Mouse (Mus musculus): Measurements from ENCODE around the gene Uba5. TPM values are rescaled to one million over a fixed set of nuclear protein-coding genes. Genes with fewer than 3 reads are reported as not detected.

The Uba5 gene
- total and polyA plus RNA-seq, 2 experiments, result 12.8 to 36.9 TPM

DNA sequence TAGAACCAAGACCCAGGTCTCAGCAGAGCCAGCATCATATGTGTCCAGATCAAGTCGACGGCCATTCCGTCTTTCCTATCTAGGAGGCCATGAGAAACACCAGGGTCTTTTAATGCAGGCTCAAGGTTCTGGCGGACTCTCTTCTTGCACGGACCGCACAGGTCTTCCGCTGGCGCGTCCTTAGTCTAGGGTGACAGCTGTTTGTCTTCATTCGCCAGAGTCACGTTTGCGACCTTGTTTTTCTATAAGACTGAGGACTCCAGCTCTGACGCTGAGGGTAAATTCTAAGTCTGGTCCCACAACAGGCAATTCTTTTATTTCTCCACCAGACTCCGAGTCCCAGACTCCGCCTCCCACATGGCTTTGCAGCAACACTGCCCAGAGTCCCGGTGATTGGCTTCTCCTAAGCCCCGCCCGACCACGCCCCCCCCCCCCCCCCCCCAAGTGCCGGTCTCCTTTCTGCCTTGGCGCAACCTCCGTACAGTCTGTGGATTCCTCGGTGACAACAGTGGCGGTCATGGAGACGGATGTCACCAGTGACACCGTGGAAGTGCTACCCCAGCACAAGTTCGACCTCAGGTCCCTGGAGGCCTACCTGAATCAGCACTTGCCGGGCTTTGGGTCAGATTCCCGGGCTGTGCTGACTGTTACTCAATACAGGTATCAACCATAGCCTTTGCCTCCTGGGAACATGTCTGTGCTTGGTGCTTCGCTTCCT, 469 bp upstream of the Uba5 start, which contains the start of gene Acad11:
Gene Acad11, plus strand, starts transcription at position 134 of the 718 bp plus-strand sequence.
- Histone ChIP-seq H3K4me3 (ENCODE audit: insufficient read depth, low read depth, low read length) (peak within 1 kb of the TSS; percentile 97), H3K9ac (ENCODE audit: low read depth, low read length) (peak within 1 kb of the TSS; percentile 98), H3K36me3 (ENCODE audit: control insufficient read depth, insufficient read depth, low read length) (peaks cover 9% of the 10 kb centered on the region), H3K27me3 (ENCODE audit: control insufficient read depth, insufficient read depth, low read length) (no peaks in the 10 kb centered on the region), H3K27ac (replicated peaks; ENCODE audit: insufficient read depth, low read depth, low read length) (peak within 1 kb of the TSS; percentile 82), H3K4me1 (ENCODE audit: control insufficient read depth, insufficient read depth, low read length) (peaks cover 11% of the 10 kb centered on the region; the same call in 1 of the 2 replicates), H3K79me2 (ENCODE audit: control insufficient read depth, insufficient read depth, low read length) (peaks cover 22% of the 10 kb centered on the region)
- peak; percentile 93 for DNase-seq (ENCODE audit: extremely low read depth, low read depth, low spot score)
- WGBS, result under 1% methylated on average over 30 of the region's 30 CpGs
- TF ChIP-seq POLR2A (IDR thresholded peaks at IDR 0.05; ENCODE audit: extremely low read depth, insufficient read depth, low read length) (peak; percentile 89), CTCF (IDR thresholded peaks at IDR 0.05; ENCODE audit: low read depth, low read length) (no peak)

DNA sequence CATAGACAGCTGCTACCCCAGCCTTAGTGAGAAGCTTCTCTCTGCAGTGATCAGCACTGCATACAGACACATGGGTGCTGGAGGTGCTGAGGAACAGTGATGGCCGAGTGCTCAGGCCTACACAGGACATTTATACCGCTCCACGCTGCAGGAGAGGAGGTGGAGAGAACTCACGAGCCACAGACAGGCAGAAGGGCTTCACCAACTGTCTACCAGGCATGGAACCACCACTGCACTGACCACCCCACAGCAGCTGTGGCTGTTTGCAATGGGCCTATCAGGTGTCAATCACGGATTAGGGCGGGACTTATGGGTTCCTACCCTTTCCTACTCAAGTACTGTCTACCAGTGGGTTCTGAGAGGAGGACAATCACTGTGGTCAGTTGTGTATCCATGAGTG, 11.9 kb downstream of the Uba5 start:
- Histone ChIP-seq H3K27ac (replicated peaks; ENCODE audit: insufficient read depth, low read depth, low read length) (no peak overlapping the region), H3K9ac (ENCODE audit: low read depth, low read length) (no peak overlapping the region), H3K27me3 (ENCODE audit: control insufficient read depth, insufficient read depth, low read length) (no peaks in the 10 kb centered on the region), H3K4me3 (ENCODE audit: insufficient read depth, low read depth, low read length) (no peak overlapping the region), H3K79me2 (ENCODE audit: control insufficient read depth, insufficient read depth, low read length) (peaks cover 1% of the 10 kb centered on the region; the same call in 1 of the 2 replicates), H3K4me1 (ENCODE audit: control insufficient read depth, insufficient read depth, low read length) (no peaks in the 10 kb centered on the region), H3K36me3 (ENCODE audit: control insufficient read depth, insufficient read depth, low read length) (peaks cover 67% of the 10 kb centered on the region)
- 95% methylated on average over 6 of the region's 6 CpGs for WGBS
- no peak for DNase-seq (ENCODE audit: extremely low read depth, low read depth, low spot score)
- TF ChIP-seq POLR2A (IDR thresholded peaks at IDR 0.05; ENCODE audit: extremely low read depth, insufficient read depth, low read length) (no peak), CTCF (IDR thresholded peaks at IDR 0.05; ENCODE audit: low read depth, low read length) (no peak)

DNA sequence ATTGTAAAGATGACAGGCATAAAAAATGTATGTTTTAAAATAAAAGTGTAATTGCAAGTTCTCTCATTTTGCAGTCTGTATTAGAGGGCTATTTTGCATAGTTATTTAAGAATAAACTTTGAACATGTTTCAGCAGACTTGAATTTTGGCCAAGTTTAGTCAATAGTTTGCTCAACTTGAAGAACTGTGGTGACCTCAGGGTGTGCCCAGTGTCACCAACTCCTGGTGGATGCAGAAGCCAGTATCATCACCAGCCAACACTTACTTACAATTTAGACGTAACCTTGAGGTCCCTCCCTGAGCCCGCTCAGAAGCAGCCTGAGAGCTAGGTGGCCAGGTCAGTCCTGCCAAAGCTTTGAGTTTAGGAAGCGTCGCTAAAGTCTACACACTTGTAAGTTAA, 19.3 kb downstream of the Uba5 start:
- DNase-seq (ENCODE audit: extremely low read depth, low read depth, low spot score), result peak; percentile 97
- Histone ChIP-seq H3K4me3 (ENCODE audit: insufficient read depth, low read depth, low read length) (no peak overlapping the region), H3K27me3 (ENCODE audit: control insufficient read depth, insufficient read depth, low read length) (no peaks in the 10 kb centered on the region), H3K4me1 (ENCODE audit: control insufficient read depth, insufficient read depth, low read length) (peaks cover 5% of the 10 kb centered on the region; the same call in 1 of the 2 replicates), H3K9ac (ENCODE audit: low read depth, low read length) (no peak overlapping the region), H3K36me3 (ENCODE audit: control insufficient read depth, insufficient read depth, low read length) (peaks cover 27% of the 10 kb centered on the region), H3K79me2 (ENCODE audit: control insufficient read depth, insufficient read depth, low read length) (no peaks in the 10 kb centered on the region), H3K27ac (replicated peaks; ENCODE audit: insufficient read depth, low read depth, low read length) (no peak overlapping the region)
- no peak for TF ChIP-seq POLR2A (IDR thresholded peaks at IDR 0.05; ENCODE audit: extremely low read depth, insufficient read depth, low read length)
- TF ChIP-seq CTCF (IDR thresholded peaks at IDR 0.05; ENCODE audit: low read depth, low read length), result no peak
- WGBS, result 28% methylated on average over 4 of the region's 4 CpGs

DNA sequence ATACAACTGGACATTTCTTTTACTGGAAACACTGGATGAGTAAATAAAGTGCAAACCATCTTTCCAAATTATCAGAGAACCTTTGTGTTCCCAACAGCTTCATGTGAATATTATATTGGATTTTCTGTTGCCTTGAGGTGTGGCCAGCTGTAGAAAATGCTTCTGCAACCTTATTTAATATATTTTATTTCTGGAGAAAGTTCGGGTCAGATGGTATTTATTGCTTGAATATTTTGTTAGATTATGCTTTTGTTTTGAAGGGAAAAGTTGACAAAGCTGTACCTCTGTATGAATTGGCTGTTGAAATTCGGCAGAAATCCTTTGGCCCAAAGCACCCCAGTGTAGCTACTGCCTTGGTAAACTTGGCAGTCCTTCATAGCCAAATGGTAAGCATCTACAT, 22.6 kb downstream of the Uba5 start, which contains the start of gene Gm28305:
Gene Gm28305, plus strand, starts transcription at position 301 of the 400 bp plus-strand sequence.
- no peaks in the 10 kb centered on the region for H3K79me2 ChIP-seq (ENCODE audit: control insufficient read depth, insufficient read depth, low read length)
- no peaks in the 10 kb centered on the region for H3K27me3 ChIP-seq (ENCODE audit: control insufficient read depth, insufficient read depth, low read length)
- H3K27ac ChIP-seq (replicated peaks; ENCODE audit: insufficient read depth, low read depth, low read length), result no peak within 1 kb of the TSS
- WGBS, result 52% methylated on average over 2 of the region's 2 CpGs
- no peak within 1 kb of the TSS for H3K9ac ChIP-seq (ENCODE audit: low read depth, low read length)
- DNase-seq (ENCODE audit: extremely low read depth, low read depth, low spot score), result no peak
- H3K4me1 ChIP-seq (ENCODE audit: control insufficient read depth, insufficient read depth, low read length), result peaks cover 5% of the 10 kb centered on the region; the same call in 1 of the 2 replicates
- peak within 1 kb of the TSS; percentile 15; the same call in 1 of the 2 replicates for H3K4me3 ChIP-seq (ENCODE audit: insufficient read depth, low read depth, low read length)
- TF ChIP-seq CTCF (IDR thresholded peaks at IDR 0.05; ENCODE audit: low read depth, low read length) (no peak), POLR2A (IDR thresholded peaks at IDR 0.05; ENCODE audit: extremely low read depth, insufficient read depth, low read length) (no peak)
- H3K36me3 ChIP-seq (ENCODE audit: control insufficient read depth, insufficient read depth, low read length), result peaks cover 23% of the 10 kb centered on the region

DNA sequence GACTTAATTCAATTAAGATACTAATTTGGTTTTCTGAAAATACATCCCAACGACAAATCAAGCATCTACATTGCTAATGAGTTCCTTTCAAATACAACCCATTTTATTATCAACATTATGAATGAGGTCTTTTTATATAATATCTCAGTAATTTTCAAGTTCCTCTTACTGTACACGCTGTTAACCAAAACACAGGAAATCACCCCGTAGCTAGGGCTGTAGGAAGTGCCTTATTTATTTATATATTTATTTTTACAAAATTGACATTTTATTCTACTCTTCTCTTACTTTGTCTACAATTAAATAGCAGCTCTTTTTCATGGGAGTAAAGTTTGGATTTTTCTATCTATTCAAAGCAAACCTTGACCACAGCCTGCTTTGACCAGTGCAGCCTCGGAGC, 23.2 kb downstream of the Uba5 start:
- peak overlapping the region; percentile 15; the same call in 1 of the 2 replicates for H3K4me3 ChIP-seq (ENCODE audit: insufficient read depth, low read depth, low read length)
- H3K79me2 ChIP-seq (ENCODE audit: control insufficient read depth, insufficient read depth, low read length), result no peaks in the 10 kb centered on the region
- no peak for TF ChIP-seq CTCF (IDR thresholded peaks at IDR 0.05; ENCODE audit: low read depth, low read length)
- TF ChIP-seq POLR2A (IDR thresholded peaks at IDR 0.05; ENCODE audit: extremely low read depth, insufficient read depth, low read length), result no peak
- WGBS, result 77% methylated on average over 4 of the region's 4 CpGs
- H3K27me3 ChIP-seq (ENCODE audit: control insufficient read depth, insufficient read depth, low read length), result no peaks in the 10 kb centered on the region
- H3K36me3 ChIP-seq (ENCODE audit: control insufficient read depth, insufficient read depth, low read length), result peaks cover 23% of the 10 kb centered on the region
- H3K9ac ChIP-seq (ENCODE audit: low read depth, low read length), result no peak overlapping the region
- no peak for DNase-seq (ENCODE audit: extremely low read depth, low read depth, low spot score)
- no peak overlapping the region for H3K27ac ChIP-seq (replicated peaks; ENCODE audit: insufficient read depth, low read depth, low read length)
- peaks cover 5% of the 10 kb centered on the region; the same call in 1 of the 2 replicates for H3K4me1 ChIP-seq (ENCODE audit: control insufficient read depth, insufficient read depth, low read length)
